Mouse (Mus musculus): ENCODE measurements around the gene Astn2.

- TF ChIP-seq CTCF (IDR thresholded peaks at IDR 0.05; ENCODE audit: low read depth, low read length): no peak
- TF ChIP-seq POLR2A (IDR thresholded peaks at IDR 0.05; ENCODE audit: extremely low read depth, insufficient read depth, low read length): no peak
Observed at GRCm38 (mm10) chr4:65839550-65840000, 564.8 kb downstream of the Astn2 start.

Measured in liver, adult 2 months (tissue).